Mouse (Mus musculus): Measurements from ENCODE around the gene Stat2.

GRCm38 (mm10) chr10:128258953-128259352 is 11.4 kb upstream of the Stat2 start:
- TF ChIP-seq CTCF (IDR thresholded peaks at IDR 0.05; ENCODE audit: low read depth, low read length), result no peak
- no peak for TF ChIP-seq POLR2A (IDR thresholded peaks at IDR 0.05; ENCODE audit: extremely low read depth, insufficient read depth, low read length)

Data from liver, adult 2 months (tissue).